Mouse (Mus musculus): ENCODE measurements around the gene Il12rb1. TPM values are rescaled to one million over a fixed set of nuclear protein-coding genes. Genes with fewer than 3 reads are reported as not detected.

The Il12rb1 gene
- polyA plus RNA-seq, 1 experiment = 6.5 TPM

DNA sequence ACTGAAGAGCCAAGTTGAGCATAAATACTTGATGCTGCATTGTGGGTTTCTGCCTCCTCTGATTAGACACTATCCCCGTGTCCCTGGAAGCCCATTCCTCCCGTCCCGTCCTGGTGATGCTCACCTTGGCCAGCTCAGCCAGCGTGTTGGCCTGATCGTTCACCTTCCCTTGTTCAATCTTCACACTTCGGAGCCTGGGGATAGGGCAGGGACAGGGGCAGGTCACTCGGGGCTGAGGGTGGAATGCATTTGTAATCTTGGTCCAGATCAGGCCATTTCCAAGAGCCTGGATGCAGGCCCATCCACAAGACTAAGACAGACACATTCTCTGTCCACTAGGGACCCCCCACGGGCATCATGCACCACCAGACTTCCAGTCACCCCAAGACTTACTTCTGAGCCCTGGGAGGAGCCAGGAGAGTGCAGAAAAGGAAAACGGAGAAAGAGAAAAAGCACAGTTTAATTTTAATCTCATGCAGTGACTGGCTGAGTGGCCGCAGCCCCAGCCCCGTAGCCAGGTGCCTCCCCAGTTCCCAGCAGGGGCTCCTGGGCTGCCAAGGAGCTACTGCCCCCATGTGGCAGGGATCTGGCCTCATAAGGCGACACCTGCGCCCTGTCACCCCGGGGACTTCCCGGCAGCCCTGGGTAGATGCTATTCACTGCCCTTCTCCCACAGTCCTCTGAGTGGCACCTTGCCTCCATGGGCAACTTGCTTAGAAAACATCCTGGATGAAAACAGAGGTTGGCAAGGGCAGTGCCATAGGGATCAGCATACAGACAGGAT, 38.3 kb downstream of the Il12rb1 start:
- Histone ChIP-seq H3K4me3 (no peak overlapping the region), H3K36me3 (ENCODE audit: control insufficient read depth, insufficient read depth) (no peaks in the 10 kb centered on the region), H3K4me2 (ENCODE audit: low read depth) (no peak overlapping the region), H3ac (ENCODE audit: control insufficient read depth, insufficient read length) (no peak overlapping the region), H3K27me3 (ENCODE audit: control insufficient read depth, insufficient read depth, insufficient read length) (no peaks in the 10 kb centered on the region), H3K79me2 (ENCODE audit: control insufficient read depth, insufficient read depth) (no peaks in the 10 kb centered on the region)
- TF ChIP-seq TCF3 (IDR thresholded peaks at IDR 0.05; ENCODE audit: insufficient read length, low read depth) = no peak
- no peak for TF ChIP-seq E2F4 (IDR thresholded peaks at IDR 0.05; ENCODE audit: insufficient read depth)
- no peak for TF ChIP-seq CEBPB (IDR thresholded peaks at IDR 0.05; ENCODE audit: insufficient read depth, poor library complexity, severe bottlenecking)
- no peak for TF ChIP-seq TCF12 (IDR thresholded peaks at IDR 0.05; ENCODE audit: insufficient read depth, poor library complexity, severe bottlenecking)
- TF ChIP-seq MYOG (IDR thresholded peaks at IDR 0.05; ENCODE audit: control insufficient read depth in 1 of 3, insufficient read depth in 1 of 3, insufficient read length in 2 of 3, low read depth in 2 of 3) = no peak
- TF ChIP-seq POLR2A (IDR thresholded peaks at IDR 0.05; ENCODE audit: insufficient read length, low read depth) = no peak
- no peak for TF ChIP-seq USF1 (IDR thresholded peaks at IDR 0.05; ENCODE audit: low read depth)
- TF ChIP-seq REST (IDR thresholded peaks at IDR 0.05; ENCODE audit: insufficient read depth, insufficient read length) = no peak
- TF ChIP-seq SRF (IDR thresholded peaks at IDR 0.05; ENCODE audit: control insufficient read depth, insufficient read length, low read depth) = no peak

DNA sequence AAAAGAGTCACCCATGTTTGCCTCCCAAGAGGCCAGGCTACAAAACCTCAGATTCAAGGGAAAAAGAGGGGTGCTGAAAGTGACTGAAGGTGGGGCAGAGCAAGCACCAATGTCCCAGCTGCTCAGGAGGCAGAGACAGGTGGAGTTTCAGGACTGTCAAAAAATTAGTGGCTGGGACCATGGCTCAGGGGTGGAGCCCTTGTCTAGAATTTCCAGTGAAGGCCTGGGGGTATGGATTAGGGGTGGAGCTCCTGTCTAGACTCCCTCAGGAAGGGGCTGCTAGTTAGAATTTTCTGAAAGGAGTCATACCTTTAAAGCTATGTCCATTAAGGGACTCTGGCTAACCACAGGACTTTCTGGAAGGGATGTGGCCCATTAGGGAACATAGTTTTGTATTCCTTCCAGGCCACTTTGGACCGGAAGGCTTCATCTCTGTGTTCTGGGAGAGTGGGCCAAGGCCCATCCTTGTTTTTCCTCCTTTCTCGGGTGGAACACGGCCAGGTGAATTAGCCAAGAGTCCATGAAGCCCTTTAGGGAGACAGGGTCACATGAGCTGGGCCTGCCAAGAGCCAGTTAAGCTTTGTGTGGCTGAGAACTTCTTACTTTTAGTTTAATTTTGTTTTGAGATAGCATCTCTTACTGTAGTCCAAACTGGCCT, 41.2 kb downstream of the Il12rb1 start:
- TF ChIP-seq POLR2A (IDR thresholded peaks at IDR 0.05; ENCODE audit: insufficient read length, low read depth) (no peak), MYOG (IDR thresholded peaks at IDR 0.05; ENCODE audit: control insufficient read depth in 1 of 3, insufficient read depth in 1 of 3, insufficient read length in 2 of 3, low read depth in 2 of 3) (no peak), CEBPB (IDR thresholded peaks at IDR 0.05; ENCODE audit: insufficient read depth, poor library complexity, severe bottlenecking) (no peak), USF1 (IDR thresholded peaks at IDR 0.05; ENCODE audit: low read depth) (no peak), E2F4 (IDR thresholded peaks at IDR 0.05; ENCODE audit: insufficient read depth) (no peak), TCF3 (IDR thresholded peaks at IDR 0.05; ENCODE audit: insufficient read length, low read depth) (no peak), TCF12 (IDR thresholded peaks at IDR 0.05; ENCODE audit: insufficient read depth, poor library complexity, severe bottlenecking) (no peak), POLR2AphosphoS2 (IDR thresholded peaks at IDR 0.05; ENCODE audit: insufficient read length, low read depth) (no peak), MAX (IDR thresholded peaks at IDR 0.05; ENCODE audit: low read depth) (no peak)
- no peaks in the 10 kb centered on the region for H3K36me3 ChIP-seq (ENCODE audit: control insufficient read depth, insufficient read depth)
- no peak overlapping the region for H3K4me3 ChIP-seq
- no peak overlapping the region for H3K4me2 ChIP-seq (ENCODE audit: low read depth)
- H3ac ChIP-seq (ENCODE audit: control insufficient read depth, insufficient read length) = no peak overlapping the region
- H3K27me3 ChIP-seq (ENCODE audit: control insufficient read depth, insufficient read depth, insufficient read length) = no peaks in the 10 kb centered on the region
- no peaks in the 10 kb centered on the region for H3K79me2 ChIP-seq (ENCODE audit: control insufficient read depth, insufficient read depth)

DNA sequence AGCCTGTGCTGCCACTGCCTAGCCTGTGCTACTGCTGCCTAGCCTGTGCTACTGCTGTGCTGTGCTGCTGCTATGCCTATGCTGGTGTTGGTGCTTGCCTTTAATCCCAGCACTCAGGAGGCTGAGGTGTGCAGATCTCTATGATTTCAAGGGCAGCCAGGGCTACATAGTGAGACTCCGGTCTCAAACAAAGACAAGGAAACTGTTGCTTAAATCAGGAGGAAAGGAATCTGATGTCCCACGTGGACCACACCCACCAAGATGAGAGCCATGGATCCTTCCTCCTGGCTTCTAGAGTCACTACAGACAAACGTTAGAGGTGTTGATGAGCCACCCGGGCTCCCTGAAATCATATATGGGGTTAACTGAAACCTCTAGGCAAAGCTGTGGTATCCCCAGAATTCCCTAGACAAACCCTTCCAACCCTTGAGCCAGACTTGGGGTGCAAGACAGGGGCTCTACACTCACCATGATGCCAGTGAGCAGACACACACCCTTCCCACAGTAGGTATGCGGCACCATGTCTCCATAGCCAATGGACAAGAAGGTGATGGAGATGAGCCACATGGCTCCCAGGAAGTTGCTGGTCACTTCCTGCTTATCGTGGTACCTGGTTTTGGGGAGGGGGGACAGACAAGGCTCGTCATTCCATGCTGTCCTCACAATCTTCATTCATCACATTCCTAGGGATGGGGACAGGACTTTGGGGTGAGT, 42.0 kb downstream of the Il12rb1 start:
- no peak for TF ChIP-seq SRF (IDR thresholded peaks at IDR 0.05; ENCODE audit: control insufficient read depth, insufficient read length, low read depth)
- no peak for TF ChIP-seq TCF3 (IDR thresholded peaks at IDR 0.05; ENCODE audit: insufficient read length, low read depth)
- TF ChIP-seq MAX (IDR thresholded peaks at IDR 0.05; ENCODE audit: low read depth) = no peak
- no peak for TF ChIP-seq MYOD1 (IDR thresholded peaks at IDR 0.05; ENCODE audit: control insufficient read depth in 1 of 3, insufficient read length in 2 of 3, low read depth in 2 of 3)
- TF ChIP-seq CEBPB (IDR thresholded peaks at IDR 0.05; ENCODE audit: insufficient read depth, poor library complexity, severe bottlenecking) = no peak
- TF ChIP-seq E2F4 (IDR thresholded peaks at IDR 0.05; ENCODE audit: insufficient read depth) = no peak
- no peak for TF ChIP-seq POLR2AphosphoS2 (IDR thresholded peaks at IDR 0.05; ENCODE audit: insufficient read length, low read depth)
- TF ChIP-seq TCF12 (IDR thresholded peaks at IDR 0.05; ENCODE audit: insufficient read depth, poor library complexity, severe bottlenecking) = no peak
- TF ChIP-seq REST (IDR thresholded peaks at IDR 0.05; ENCODE audit: insufficient read depth, insufficient read length) = no peak
- TF ChIP-seq POLR2A (IDR thresholded peaks at IDR 0.05; ENCODE audit: insufficient read length, low read depth) = no peak
- TF ChIP-seq USF1 (IDR thresholded peaks at IDR 0.05; ENCODE audit: low read depth) = no peak
- TF ChIP-seq MYOG (IDR thresholded peaks at IDR 0.05; ENCODE audit: control insufficient read depth in 1 of 3, insufficient read depth in 1 of 3, insufficient read length in 2 of 3, low read depth in 2 of 3) = no peak
- no peaks in the 10 kb centered on the region for H3K27me3 ChIP-seq (ENCODE audit: control insufficient read depth, insufficient read depth, insufficient read length)

DNA sequence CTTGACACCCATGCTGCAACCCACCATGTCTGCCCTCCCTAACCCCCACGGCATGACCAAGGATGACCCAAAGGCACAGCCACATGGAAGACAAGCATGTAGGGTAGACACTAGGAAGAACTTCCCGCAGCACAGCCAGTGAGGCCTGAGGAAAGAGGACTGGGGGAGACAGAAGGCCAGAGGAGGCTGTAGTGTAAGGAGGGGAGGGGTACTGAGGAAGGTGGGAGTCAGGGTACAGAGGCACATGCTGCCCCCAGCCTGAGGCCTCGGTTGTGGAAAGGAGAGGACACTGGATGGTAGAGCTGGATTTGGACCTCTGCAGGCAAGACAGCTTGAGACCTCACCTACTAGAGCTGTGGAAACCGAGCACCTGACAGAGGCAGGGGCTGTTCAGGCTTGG, 42.7 kb downstream of the Il12rb1 start:
- H3K36me3 ChIP-seq (ENCODE audit: control insufficient read depth, insufficient read depth) = no peaks in the 10 kb centered on the region
- H3K4me2 ChIP-seq (ENCODE audit: low read depth) = no peak overlapping the region
- no peak overlapping the region for H3K4me3 ChIP-seq
- no peaks in the 10 kb centered on the region for H3K27me3 ChIP-seq (ENCODE audit: control insufficient read depth, insufficient read depth, insufficient read length)
- TF ChIP-seq USF1 (IDR thresholded peaks at IDR 0.05; ENCODE audit: low read depth) (no peak), TCF12 (IDR thresholded peaks at IDR 0.05; ENCODE audit: insufficient read depth, poor library complexity, severe bottlenecking) (no peak), REST (IDR thresholded peaks at IDR 0.05; ENCODE audit: insufficient read depth, insufficient read length) (no peak), SRF (IDR thresholded peaks at IDR 0.05; ENCODE audit: control insufficient read depth, insufficient read length, low read depth) (no peak), MYOD1 (IDR thresholded peaks at IDR 0.05; ENCODE audit: control insufficient read depth in 1 of 3, insufficient read length in 2 of 3, low read depth in 2 of 3) (no peak), POLR2A (IDR thresholded peaks at IDR 0.05; ENCODE audit: insufficient read length, low read depth) (no peak), TCF3 (IDR thresholded peaks at IDR 0.05; ENCODE audit: insufficient read length, low read depth) (no peak), MAX (IDR thresholded peaks at IDR 0.05; ENCODE audit: low read depth) (no peak), MYOG (IDR thresholded peaks at IDR 0.05; ENCODE audit: control insufficient read depth in 1 of 3, insufficient read depth in 1 of 3, insufficient read length in 2 of 3, low read depth in 2 of 3) (no peak)
- no peak overlapping the region for H3ac ChIP-seq (ENCODE audit: control insufficient read depth, insufficient read length)
- no peaks in the 10 kb centered on the region for H3K79me2 ChIP-seq (ENCODE audit: control insufficient read depth, insufficient read depth)

More for the DNA sequence above, 42.0 kb downstream of the Il12rb1 start:
- Histone ChIP-seq H3K79me2 (ENCODE audit: control insufficient read depth, insufficient read depth) (no peaks in the 10 kb centered on the region), H3K4me2 (ENCODE audit: low read depth) (no peak overlapping the region), H3K36me3 (ENCODE audit: control insufficient read depth, insufficient read depth) (no peaks in the 10 kb centered on the region), H3ac (ENCODE audit: control insufficient read depth, insufficient read length) (no peak overlapping the region), H3K4me3 (no peak overlapping the region)

Measured in myocyte (in vitro differentiated cells).